16 mouse cellular contexts compared by ENCODE assay signal in the genomic region with DNA sequence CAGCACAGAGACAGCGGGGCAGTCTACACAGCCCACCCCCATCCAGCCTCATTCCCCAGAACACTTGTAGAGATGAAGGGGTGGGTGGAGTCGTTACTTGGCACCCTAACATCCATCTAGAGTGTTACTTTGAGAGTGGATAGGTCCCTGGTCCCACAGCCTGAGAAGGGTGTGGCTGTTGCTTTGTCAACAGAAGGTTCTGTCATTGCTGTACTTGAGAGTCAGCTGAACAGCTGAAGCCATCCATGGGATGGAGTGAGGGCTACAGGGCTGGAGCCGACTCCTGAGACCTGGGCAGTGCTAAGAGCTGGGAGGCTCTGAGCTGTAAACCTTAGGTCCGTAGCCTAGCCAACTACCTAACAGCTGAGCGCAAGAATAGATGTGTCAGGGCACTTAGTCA.
"Had no signal": no experiment of that assay in that cellular context is flagged by ENCODE, and none has a peak within 500 bp of the region (broad histone marks: within the 10 kb centered on the region; RNA-seq: fewer than 3 reads in every experiment).

No protein-coding gene starts in this region.

- H3K27ac ChIP-seq: limb, embryonic 15.5 days; liver, embryonic 13.5 days; liver, embryonic 15.5 days; midbrain, embryonic 10.5 days; midbrain, embryonic 12.5 days; neural tube, embryonic 12.5 days; stomach, embryonic 15.5 days; stomach, postnatal 0 days had no signal

- H3K36me3 ChIP-seq: limb, embryonic 15.5 days; liver, embryonic 13.5 days; liver, embryonic 15.5 days; midbrain, embryonic 10.5 days; midbrain, embryonic 12.5 days; neural tube, embryonic 12.5 days; stomach, embryonic 15.5 days had no signal

- H3K9ac ChIP-seq: limb, embryonic 15.5 days; liver, embryonic 13.5 days; liver, embryonic 15.5 days; midbrain, embryonic 12.5 days; neural tube, embryonic 12.5 days; stomach, embryonic 15.5 days had no signal

- ATAC-seq: midbrain, embryonic 16.5 days had no signal

- H3K4me2 ChIP-seq: limb, embryonic 15.5 days; liver, embryonic 11.5 days; liver, embryonic 13.5 days; liver, embryonic 15.5 days; midbrain, embryonic 12.5 days; neural tube, embryonic 12.5 days; stomach, embryonic 15.5 days had no signal

- DNase-seq: liver, embryonic 13.5 days; lung, postnatal 14 days; midbrain, embryonic 14.5 days; right cerebral cortex, postnatal 14 days; thymus, adult 2 months; thymus, postnatal 25 days; thymus, postnatal 4 days had no signal

- H3K4me1 ChIP-seq: limb, embryonic 15.5 days; liver, embryonic 13.5 days; liver, embryonic 15.5 days; stomach, embryonic 15.5 days had no signal

- H3K4me3 ChIP-seq: limb, embryonic 15.5 days; liver, embryonic 13.5 days; liver, embryonic 15.5 days; midbrain, embryonic 10.5 days; midbrain, embryonic 12.5 days; neural tube, embryonic 12.5 days; stomach, embryonic 15.5 days had no signal

- H3K27me3 ChIP-seq: limb, embryonic 15.5 days; liver, embryonic 13.5 days; liver, embryonic 15.5 days; neural tube, embryonic 12.5 days; stomach, embryonic 15.5 days had no signal

- H3K9me3 ChIP-seq: limb, embryonic 15.5 days; liver, embryonic 13.5 days; liver, embryonic 15.5 days; midbrain, embryonic 10.5 days; midbrain, embryonic 12.5 days; neural tube, embryonic 12.5 days; stomach, embryonic 15.5 days had no signal
